Mouse (Mus musculus) CH12F3 (cell line): Measurements from ENCODE around the gene Med18.
"Not testable (repeated sequence)": the region's sequence is repeated elsewhere in the genome, so short reads cannot be mapped to it uniquely, and the experiment has no call there.

ENCODE experiments used
- in situ Hi-C: fragments of 300-500 bp; cut with MboI; formaldehyde crosslinking; loops from 2 replicates; pipeline ENCODE4 v1.14.3; 2020; ENCODE audit warnings: low sequenced_read_pairs

Med18 gene

DNA sequence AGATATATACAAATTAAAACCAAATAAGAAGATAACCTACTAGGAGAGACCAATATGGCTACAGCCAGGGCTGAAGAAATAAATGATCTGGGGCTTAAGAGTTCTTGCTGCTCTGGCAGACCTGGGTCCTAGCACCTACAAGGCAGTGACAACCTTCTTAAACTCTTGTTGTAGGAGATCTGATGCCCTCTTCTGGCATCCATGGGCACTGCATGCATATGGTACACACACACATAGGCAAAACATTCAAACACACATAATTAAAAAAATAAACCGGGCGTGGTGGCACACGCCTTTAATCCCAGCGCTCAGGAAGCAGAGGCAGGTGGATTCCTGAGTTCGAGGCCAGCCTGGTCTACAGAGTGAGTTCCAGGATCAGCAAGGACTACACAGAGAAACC is 39.0 kb downstream of the Med18 start:
- in situ Hi-C loops: no loop called here

DNA sequence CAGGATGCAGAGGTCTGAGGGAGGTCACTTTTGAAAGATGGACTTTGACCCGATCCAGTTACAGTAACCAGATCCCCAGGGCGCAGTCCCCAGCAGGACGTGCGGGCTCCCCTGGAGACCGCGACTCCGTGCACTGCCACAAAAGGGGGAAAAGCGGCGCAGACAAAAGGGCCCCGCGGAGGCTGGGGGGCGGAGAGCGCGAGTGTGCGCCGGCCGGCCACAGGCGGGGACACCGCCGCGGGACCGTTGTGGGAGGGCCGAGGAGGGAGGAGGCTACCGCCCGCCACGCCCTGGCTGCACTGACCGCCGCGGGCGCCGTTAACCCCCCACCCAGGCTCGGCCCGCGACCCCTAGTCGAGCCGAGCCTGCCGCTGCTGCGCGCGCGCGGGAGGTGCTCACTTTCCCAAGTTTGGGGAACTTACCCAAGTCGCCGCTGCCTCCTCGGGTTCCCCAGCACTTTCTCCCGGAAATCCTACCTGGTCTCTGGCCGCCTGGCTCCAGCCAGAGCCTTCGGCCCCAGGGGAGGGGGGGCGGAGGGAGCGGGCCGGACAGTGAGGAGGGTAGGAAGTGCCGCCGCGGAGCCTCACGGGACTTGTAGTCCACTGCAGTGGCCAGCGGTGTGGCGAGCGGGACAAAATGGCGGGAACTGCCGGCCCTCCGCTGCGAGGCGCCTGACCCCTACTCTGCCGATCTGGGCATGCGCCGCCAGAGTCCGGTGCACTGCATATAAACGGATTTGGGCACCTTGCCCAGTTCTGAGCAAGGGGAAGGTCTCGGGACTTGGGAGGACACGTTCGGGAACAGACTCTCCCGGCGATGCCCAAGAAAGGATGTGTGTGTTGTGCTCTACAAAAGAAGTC is 41.6 kb downstream of the Med18 start, which contains the start of gene Phactr4:
Gene Phactr4, minus strand, starts transcription at position 567 of the 860 bp plus-strand sequence.
- in situ Hi-C loops: no loop called here

DNA sequence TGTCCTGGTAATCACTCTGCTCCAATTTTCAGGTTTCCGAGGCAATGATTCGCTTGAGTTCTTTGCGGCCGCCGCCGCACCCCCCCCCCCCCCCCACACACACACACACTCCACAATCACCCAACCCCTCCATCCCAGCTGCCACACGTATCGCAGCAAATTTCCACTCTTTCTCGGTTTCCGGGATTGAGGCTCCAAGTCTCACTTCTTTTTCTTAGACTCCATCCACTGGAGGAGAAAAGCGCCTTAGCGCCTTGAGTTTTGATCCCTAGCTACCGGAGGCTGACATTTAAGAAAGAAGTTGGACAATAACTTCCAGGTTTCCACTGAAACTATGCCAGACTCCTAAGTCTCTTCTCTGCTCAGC is 42.2 kb downstream of the Med18 start:
- in situ Hi-C loops: no loop called here

DNA sequence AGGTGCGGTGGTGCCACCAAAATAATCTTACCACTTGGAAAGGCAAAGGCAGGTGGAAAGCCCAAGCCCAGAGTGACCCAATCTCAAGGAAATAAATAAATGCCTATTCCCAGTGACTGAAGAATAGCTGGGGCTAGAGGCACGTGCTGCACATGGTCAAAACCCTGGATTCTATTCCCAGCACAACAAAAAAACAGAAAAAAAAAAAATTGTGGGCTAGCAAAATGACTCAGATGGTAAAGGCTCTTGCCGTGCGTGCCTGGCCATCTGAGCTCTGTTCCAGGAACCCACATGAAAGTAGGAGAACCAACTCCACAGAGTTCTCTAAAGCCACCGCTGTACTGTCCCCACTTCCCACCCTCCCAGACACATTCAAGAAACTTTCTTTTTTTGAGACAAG is 43.2 kb downstream of the Med18 start:
- in situ Hi-C loops: no loop called here

DNA sequence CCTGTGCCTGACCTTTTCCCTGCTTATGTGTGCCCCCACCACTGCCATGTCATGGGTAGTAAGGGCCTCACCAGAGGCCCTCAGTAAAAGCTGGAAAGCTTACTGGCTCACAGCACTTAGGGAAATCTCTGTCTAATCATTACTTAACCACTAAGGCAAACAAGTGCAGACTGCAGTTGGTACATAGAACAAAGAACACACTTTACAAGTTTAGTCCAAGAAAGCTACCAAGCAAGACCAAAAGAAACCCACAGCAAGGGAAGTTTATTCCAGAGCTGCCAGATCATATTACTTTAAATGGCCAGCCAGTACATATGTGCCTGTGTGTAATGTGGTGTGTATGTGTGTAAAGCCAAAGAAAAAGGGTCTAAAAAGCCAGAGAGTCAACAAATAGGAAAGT is 47.8 kb downstream of the Med18 start:
- in situ Hi-C loops: no loop called here

DNA sequence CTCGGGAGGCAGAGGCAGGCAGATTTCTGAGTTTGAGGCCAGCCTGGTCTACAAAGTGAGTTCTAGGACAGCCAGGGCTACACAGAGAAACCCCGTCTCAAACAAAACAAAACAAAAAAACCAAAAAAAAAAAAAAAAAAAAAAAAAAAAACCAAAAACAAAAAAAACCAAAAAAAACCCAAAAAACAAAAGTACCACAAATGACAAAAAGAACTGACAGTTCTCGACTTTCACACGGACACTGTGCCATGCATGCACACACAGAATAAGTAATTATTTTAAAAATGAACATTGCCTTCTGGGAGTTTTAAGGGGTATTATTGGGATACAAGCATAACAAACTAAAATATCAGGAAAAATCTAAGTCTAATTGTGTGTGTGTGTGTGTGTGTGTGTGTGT is 50.5 kb downstream of the Med18 start:
- in situ Hi-C loops: not testable (repeated sequence)

DNA sequence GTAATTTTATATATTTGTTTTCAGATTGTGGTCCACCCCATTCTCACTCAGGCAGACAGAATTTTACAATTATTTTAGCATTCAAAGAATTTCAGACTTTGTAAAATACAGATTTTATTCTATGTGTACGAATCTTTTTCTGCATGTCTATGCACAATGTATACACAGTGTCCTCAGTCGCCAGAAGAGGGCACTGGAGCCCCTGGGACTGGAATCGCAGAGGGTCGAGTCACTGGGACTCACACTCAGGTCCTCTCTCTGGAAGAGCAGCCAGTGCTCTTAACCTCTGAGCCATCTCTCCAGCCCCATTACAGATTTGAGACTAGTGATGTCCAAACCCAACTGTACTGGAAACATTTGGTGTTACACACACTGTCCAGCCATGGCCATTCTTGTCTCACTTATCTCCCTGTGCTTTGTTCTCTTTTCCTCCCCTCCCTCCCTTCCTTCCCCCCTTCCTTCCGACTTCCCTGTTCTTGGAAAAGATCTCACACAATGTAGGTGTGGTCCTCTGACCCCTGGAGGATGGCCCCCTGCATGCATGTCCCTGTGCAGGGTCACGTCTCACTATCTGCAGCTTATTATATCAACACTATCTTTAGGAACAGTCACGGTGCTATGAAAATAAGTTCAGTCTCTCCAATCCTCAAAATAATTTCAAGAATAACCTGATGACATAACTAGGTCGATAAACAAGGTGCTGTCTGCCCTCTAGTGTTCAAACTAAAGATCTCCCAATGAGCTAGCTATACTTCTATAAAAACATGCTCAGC is 52.2 kb downstream of the Med18 start:
- in situ Hi-C loops: no loop called here

DNA sequence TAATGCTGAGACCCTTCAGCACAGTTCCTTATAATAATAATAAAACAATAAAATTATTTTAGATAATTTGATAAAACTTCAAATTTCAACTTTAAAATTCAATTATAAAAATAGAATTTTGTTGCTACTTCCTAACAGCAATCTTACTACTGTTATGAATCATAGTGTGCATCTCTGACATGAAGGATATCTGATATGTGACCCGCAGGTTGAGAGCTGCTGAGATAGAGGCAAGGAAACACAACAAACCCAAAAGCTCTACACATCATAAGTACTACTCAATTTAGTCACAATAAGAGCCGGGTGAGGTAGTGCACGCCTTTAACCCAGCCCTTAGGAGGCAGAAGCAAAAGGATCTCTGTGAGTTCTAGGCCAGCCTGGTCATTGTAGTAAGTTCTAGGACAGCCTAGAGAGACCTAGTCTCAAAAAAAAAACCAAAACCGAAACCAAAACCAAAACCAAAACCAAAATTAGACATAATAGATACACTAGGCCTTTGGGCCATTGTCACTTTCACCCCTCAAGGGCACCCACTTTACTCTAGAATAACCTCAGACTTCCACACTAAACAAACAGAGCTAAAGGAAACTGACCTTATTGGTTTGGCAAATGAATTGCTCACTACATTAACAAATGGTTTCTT is 54.0 kb downstream of the Med18 start:
- in situ Hi-C loops: no loop called here
